Mouse (Mus musculus): Measurements from ENCODE around the gene Bcl7c. TPM values are rescaled to one million over a fixed set of nuclear protein-coding genes. Genes with fewer than 3 reads are reported as not detected.
"Not testable (repeated sequence)": the region's sequence is repeated elsewhere in the genome, so short reads cannot be mapped to it uniquely, and the experiment has no call there.

Gene Bcl7c
- total and polyA plus RNA-seq, 3 experiments: 28.0 to 71.3 (median 60.5) TPM

DNA sequence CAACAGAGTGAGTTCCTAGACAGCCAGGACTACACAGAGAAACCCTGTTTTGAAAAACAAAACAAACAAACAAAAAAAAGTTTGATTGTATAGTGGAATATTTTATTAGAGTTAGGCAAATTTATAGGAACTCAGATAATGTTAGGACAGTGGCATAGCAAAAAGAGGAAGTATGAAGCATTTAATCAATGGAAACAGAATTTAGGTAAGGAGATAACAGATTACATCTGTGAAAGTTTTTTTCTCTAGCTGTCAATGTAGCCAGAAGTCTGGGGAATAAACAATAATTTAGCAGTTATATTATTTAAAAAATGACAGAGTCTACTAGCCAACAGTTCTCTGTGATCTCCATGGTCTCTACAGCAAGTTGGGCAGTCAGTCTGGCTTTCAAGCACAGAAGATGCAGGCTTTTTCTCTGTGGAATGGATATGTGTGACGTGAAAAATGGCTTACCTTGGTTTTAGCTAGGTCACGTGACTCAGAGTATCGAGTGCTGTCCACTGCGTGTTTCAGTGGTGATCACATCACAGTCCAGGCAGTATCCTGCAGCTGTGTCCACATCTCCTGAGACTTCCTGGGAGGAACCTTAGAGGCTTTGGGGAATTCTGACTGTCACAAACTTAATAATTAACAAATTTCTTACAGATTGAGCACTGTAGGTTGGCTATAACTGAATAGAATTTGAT is 60.1 kb downstream of the Bcl7c start:
- no peak overlapping the region for H3K9ac ChIP-seq (ENCODE audit: insufficient read depth, low read depth)
- in situ Hi-C loops (cut with MboI; ENCODE audit: low pct_ligation_motif_present, low pct_unique_long_range_greater_than_20kb, low sequenced_read_pairs) (no loop called here), dilution Hi-C loops (cut with MboI; ENCODE audit: extremely low pct_ligation_motif_present, extremely low pct_unique_long_range_greater_than_20kb, low sequenced_read_pairs) (no loop called here)
- no peak for TF ChIP-seq UBTF (IDR thresholded peaks at IDR 0.05; ENCODE audit: low read depth, low read length)
- no peaks in the 10 kb centered on the region for H3K27me3 ChIP-seq (replicated peaks)
- H3K4me1 ChIP-seq (ENCODE audit: control insufficient read depth in 1 of 2, insufficient read depth in 2 of 2): no peaks in the 10 kb centered on the region
- H3K9me3 ChIP-seq (replicated peaks; ENCODE audit: low read length): no peaks in the 10 kb centered on the region
- no peak overlapping the region for H3K27ac ChIP-seq (ENCODE audit: insufficient read depth, low read depth)
- H3K4me3 ChIP-seq (replicated peaks in 1 of 3; ENCODE audit: low read depth in 2 of 3, low read length in 2 of 3, poor library complexity in 1 of 3): no peak overlapping the region
- no peak overlapping the region for H3K4me2 ChIP-seq (ENCODE audit: insufficient read depth, low read depth, poor library complexity, severe bottlenecking)
- no peaks in the 10 kb centered on the region for H3K79me2 ChIP-seq (replicated peaks; ENCODE audit: control insufficient read depth, extremely low read depth, insufficient read depth, poor library complexity, severe bottlenecking)
- no peaks in the 10 kb centered on the region for H3K36me3 ChIP-seq (replicated peaks in 1 of 2; ENCODE audit: control insufficient read depth in 1 of 2, insufficient read depth in 1 of 2, low read length in 1 of 2)
- no peak for DNase-seq (ENCODE audit: extremely low read depth)

DNA sequence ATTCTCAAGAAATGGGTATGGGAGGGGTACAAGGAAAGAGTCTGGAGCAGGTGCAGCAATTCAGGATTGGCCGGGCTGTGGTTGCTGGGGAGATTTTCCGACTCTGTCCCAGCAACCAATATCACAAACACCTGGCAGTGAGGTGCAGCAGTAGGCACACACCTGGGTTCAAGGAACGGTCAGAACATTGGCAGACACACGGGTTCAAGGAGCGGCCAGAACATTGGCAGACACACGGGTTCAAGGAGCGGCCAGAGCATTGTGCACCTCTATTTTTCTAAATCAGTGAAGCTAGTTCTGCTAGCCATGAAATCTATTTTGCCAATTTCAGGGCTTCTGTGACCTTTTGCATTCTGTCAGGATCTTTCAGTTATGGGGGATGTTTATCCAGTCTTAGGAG is 61.2 kb downstream of the Bcl7c start:
- H3K79me2 ChIP-seq (replicated peaks; ENCODE audit: control insufficient read depth, extremely low read depth, insufficient read depth, poor library complexity, severe bottlenecking); H3K4me1 ChIP-seq (ENCODE audit: control insufficient read depth in 1 of 2, insufficient read depth in 2 of 2); H3K4me2 ChIP-seq (ENCODE audit: insufficient read depth, low read depth, poor library complexity, severe bottlenecking); H3K36me3 ChIP-seq (replicated peaks in 1 of 2; ENCODE audit: control insufficient read depth in 1 of 2, insufficient read depth in 1 of 2, low read length in 1 of 2); dilution Hi-C loops (cut with MboI; ENCODE audit: extremely low pct_ligation_motif_present, extremely low pct_unique_long_range_greater_than_20kb, low sequenced_read_pairs); H3K9ac ChIP-seq (ENCODE audit: insufficient read depth, low read depth); in situ Hi-C loops (cut with MboI; ENCODE audit: low pct_ligation_motif_present, low pct_unique_long_range_greater_than_20kb, low sequenced_read_pairs); H3K27ac ChIP-seq (ENCODE audit: insufficient read depth, low read depth); H3K9me3 ChIP-seq (replicated peaks; ENCODE audit: low read length); H3K27me3 ChIP-seq (replicated peaks); DNase-seq (ENCODE audit: extremely low read depth); H3K4me3 ChIP-seq (replicated peaks in 1 of 3; ENCODE audit: low read depth in 2 of 3, low read length in 2 of 3, poor library complexity in 1 of 3): not testable (repeated sequence)

DNA sequence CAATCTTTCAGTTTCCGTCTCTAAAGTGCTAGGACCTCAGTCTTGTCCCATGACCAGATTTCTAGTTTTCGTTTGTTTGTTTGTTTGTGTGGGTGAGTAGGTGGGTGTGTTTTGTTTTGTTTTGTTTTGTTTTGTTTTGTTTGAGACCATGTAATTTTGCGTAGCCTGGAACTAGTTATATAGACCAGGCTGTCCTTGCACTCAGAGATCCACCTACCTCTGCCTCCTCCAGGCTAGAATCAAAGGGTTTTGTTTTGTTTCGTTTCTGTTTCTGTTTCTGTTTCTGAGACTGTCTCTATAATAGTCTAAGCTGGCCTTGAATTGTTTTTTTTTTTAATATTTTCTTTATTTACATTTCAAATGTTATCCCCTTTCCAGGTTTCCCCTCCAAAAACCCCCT is 62.4 kb downstream of the Bcl7c start:
- no peak overlapping the region for H3K9ac ChIP-seq (ENCODE audit: insufficient read depth, low read depth)
- peak overlapping the region; percentile 46 for H3K4me2 ChIP-seq (ENCODE audit: insufficient read depth, low read depth, poor library complexity, severe bottlenecking)
- H3K4me3 ChIP-seq (replicated peaks in 1 of 3; ENCODE audit: low read depth in 2 of 3, low read length in 2 of 3, poor library complexity in 1 of 3): no peak overlapping the region
- no peak for TF ChIP-seq NELFE (IDR thresholded peaks at IDR 0.05; ENCODE audit: low read depth, low read length)
- TF ChIP-seq TCF12 (IDR thresholded peaks at IDR 0.05; ENCODE audit: low read depth, low read length): no peak
- no peak for TF ChIP-seq ZNF384 (IDR thresholded peaks at IDR 0.05; ENCODE audit: low read depth, low read length)
- no peak for TF ChIP-seq USF2 (conservative IDR thresholded peaks at IDR 0.05; ENCODE audit: low read depth, low read length)
- no peak for TF ChIP-seq POLR2AphosphoS2 (IDR thresholded peaks at IDR 0.05; ENCODE audit: low read depth, low read length)
- no peak for TF ChIP-seq GABPA (IDR thresholded peaks at IDR 0.05; ENCODE audit: insufficient replicate concordance, low read depth, low read length)
- TF ChIP-seq CTCF (conservative IDR thresholded peaks at IDR 0.05 in 1 of 2, IDR thresholded peaks at IDR 0.05 in 1 of 2; ENCODE audit: low read depth in 2 of 2, low read length in 2 of 2): no peak
- no peaks in the 10 kb centered on the region for H3K9me3 ChIP-seq (replicated peaks; ENCODE audit: low read length)
- in situ Hi-C loops (cut with MboI; ENCODE audit: low pct_ligation_motif_present, low pct_unique_long_range_greater_than_20kb, low sequenced_read_pairs) (no loop called here), dilution Hi-C loops (cut with MboI; ENCODE audit: extremely low pct_ligation_motif_present, extremely low pct_unique_long_range_greater_than_20kb, low sequenced_read_pairs) (no loop called here)
- H3K27me3 ChIP-seq (replicated peaks): no peaks in the 10 kb centered on the region
- H3K79me2 ChIP-seq (replicated peaks; ENCODE audit: control insufficient read depth, extremely low read depth, insufficient read depth, poor library complexity, severe bottlenecking): no peaks in the 10 kb centered on the region
- no peaks in the 10 kb centered on the region for H3K4me1 ChIP-seq (ENCODE audit: control insufficient read depth in 1 of 2, insufficient read depth in 2 of 2)
- H3K36me3 ChIP-seq (replicated peaks in 1 of 2; ENCODE audit: control insufficient read depth in 1 of 2, insufficient read depth in 1 of 2, low read length in 1 of 2): no peaks in the 10 kb centered on the region
- no peak overlapping the region for H3K27ac ChIP-seq (ENCODE audit: insufficient read depth, low read depth)
- no peak for DNase-seq (ENCODE audit: extremely low read depth)
